Comparison of ENCODE assay signal across 21 mouse cellular contexts in genomic region chr1:18190714-18191712, GRCm38 (mm10). TPM values are rescaled to one million over a fixed set of nuclear protein-coding genes. Genes with fewer than 3 reads are reported as not detected.
DNase-seq lines count a peak whose midpoint lies in the region; ATAC-seq and TF ChIP-seq lines count a peak whose summit lies in the region.
"Had no signal": no experiment of that assay in that cellular context is flagged by ENCODE, and none has a peak within 500 bp of the region (broad histone marks: within the 10 kb centered on the region; RNA-seq: fewer than 3 reads in every experiment).

No protein-coding gene starts in this region.

- no peak for TF ChIP-seq CTCF in left cerebral cortex, adult 2 months (IDR thresholded peaks at IDR 0.05)
- TF ChIP-seq CTCF in lung, postnatal 0 days (IDR thresholded peaks at IDR 0.05) = no peak
- no peak for TF ChIP-seq CTCF in intestine, postnatal 0 days (IDR thresholded peaks at IDR 0.05; ENCODE audit: low read depth)

- H3K9ac ChIP-seq in forebrain, embryonic 16.5 days (replicated peaks; ENCODE audit: low read depth, low read length) = no peak overlapping the region
- H3K9ac ChIP-seq in midbrain, embryonic 13.5 days (replicated peaks) = no peak overlapping the region
- H3K9ac ChIP-seq in intestine, embryonic 15.5 days = no peak overlapping the region
- H3K9ac ChIP-seq in lung, postnatal 0 days (replicated peaks; ENCODE audit: low read depth) = no peak overlapping the region
- H3K9ac ChIP-seq in intestine, postnatal 0 days (ENCODE audit: low read depth, low read length) = no peak overlapping the region
- H3K9ac ChIP-seq: embryonic facial prominence, embryonic 13.5 days had no signal

- 4% methylated on average over 1 of the region's 1 CpGs for WGBS in forebrain, embryonic 16.5 days
- WGBS in midbrain, embryonic 13.5 days = 4% methylated on average over 1 of the region's 1 CpGs
- WGBS in intestine, embryonic 15.5 days = 9% methylated on average over 1 of the region's 1 CpGs
- WGBS in lung, postnatal 0 days = 21% methylated on average over 1 of the region's 1 CpGs
- 26% methylated on average over 1 of the region's 1 CpGs for WGBS in intestine, postnatal 0 days

- H3K36me3 ChIP-seq in forebrain, embryonic 16.5 days (ENCODE audit: control insufficient read depth, insufficient read depth) = no peaks in the 10 kb centered on the region
- H3K36me3 ChIP-seq in midbrain, embryonic 13.5 days = no peaks in the 10 kb centered on the region
- H3K36me3 ChIP-seq in intestine, embryonic 15.5 days = no peaks in the 10 kb centered on the region
- H3K36me3 ChIP-seq in lung, postnatal 0 days (ENCODE audit: insufficient read depth, low read length) = no peaks in the 10 kb centered on the region
- no peaks in the 10 kb centered on the region for H3K36me3 ChIP-seq in intestine, postnatal 0 days (ENCODE audit: control insufficient read depth, insufficient read depth)
- H3K36me3 ChIP-seq: embryonic facial prominence, embryonic 13.5 days had no signal

- DNase-seq in left cerebral cortex, postnatal 4 days = peak; percentile 39
- no peak for DNase-seq in left cerebral cortex, adult 2 months (ENCODE audit: extremely low spot score in 1 of 2, low spot score in 2 of 2)
- DNase-seq in lung, postnatal 0 days (ENCODE audit: low spot score) = no peak
- DNase-seq: adrenal gland, adult 8-10 months; heart, postnatal 10 days; lung, adult 2 months; right cerebral cortex, postnatal 14 days had no signal

- ATAC-seq in forebrain, embryonic 16.5 days = peak; percentile 83
- peak; percentile 80 for ATAC-seq in midbrain, embryonic 13.5 days
- ATAC-seq in intestine, embryonic 15.5 days = no peak
- ATAC-seq in lung, postnatal 0 days = no peak
- ATAC-seq in intestine, postnatal 0 days = no peak

- H3K4me2 ChIP-seq in forebrain, embryonic 16.5 days (ENCODE audit: low read length) = no peak overlapping the region
- no peak overlapping the region for H3K4me2 ChIP-seq in midbrain, embryonic 13.5 days (replicated peaks)
- H3K4me2 ChIP-seq in intestine, embryonic 15.5 days (replicated peaks) = no peak overlapping the region
- no peak overlapping the region for H3K4me2 ChIP-seq in lung, postnatal 0 days (replicated peaks; ENCODE audit: low read depth, low read length)
- no peak overlapping the region for H3K4me2 ChIP-seq in intestine, postnatal 0 days (replicated peaks; ENCODE audit: low read depth)
- H3K4me2 ChIP-seq: embryonic facial prominence, embryonic 13.5 days had no signal

- no peaks in the 10 kb centered on the region for H3K27me3 ChIP-seq in forebrain, embryonic 16.5 days (replicated peaks; ENCODE audit: control insufficient read depth, insufficient read depth, low read length)
- H3K27me3 ChIP-seq in midbrain, embryonic 13.5 days = no peaks in the 10 kb centered on the region
- H3K27me3 ChIP-seq in intestine, embryonic 15.5 days (replicated peaks) = no peaks in the 10 kb centered on the region
- no peaks in the 10 kb centered on the region for H3K27me3 ChIP-seq in lung, postnatal 0 days (replicated peaks; ENCODE audit: insufficient read depth, low read length)
- H3K27me3 ChIP-seq in intestine, postnatal 0 days (replicated peaks; ENCODE audit: control insufficient read depth, insufficient read depth, low read length) = no peaks in the 10 kb centered on the region
- H3K27me3 ChIP-seq: embryonic facial prominence, embryonic 13.5 days had no signal

- intact Hi-C loops in left cerebral cortex, postnatal 4 days (cut with DNase I) = no loop called here
- intact Hi-C loops in left cerebral cortex, adult 2 months (cut with DNase I) = no loop called here

- TF ChIP-seq EP300 in lung, postnatal 0 days (IDR thresholded peaks at IDR 0.05) = no peak

- no peak overlapping the region for H3K27ac ChIP-seq in left cerebral cortex, adult 2 months
- H3K27ac ChIP-seq in forebrain, embryonic 16.5 days (ENCODE audit: low read length) = peak overlapping the region; percentile 65
- H3K27ac ChIP-seq in midbrain, embryonic 13.5 days = 0 out of 2 replicates have a peak overlapping the region, but pooled peaks have one; percentile 25
- no peak overlapping the region for H3K27ac ChIP-seq in intestine, embryonic 15.5 days
- H3K27ac ChIP-seq in lung, postnatal 0 days (ENCODE audit: low read length) = no peak overlapping the region
- H3K27ac ChIP-seq in intestine, postnatal 0 days (ENCODE audit: low read depth, low read length) = no peak overlapping the region
- H3K27ac ChIP-seq: embryonic facial prominence, embryonic 13.5 days; kidney, postnatal 0 days had no signal

- H3K9me3 ChIP-seq in forebrain, embryonic 16.5 days (ENCODE audit: control insufficient read depth, low read length) = no peaks in the 10 kb centered on the region
- H3K9me3 ChIP-seq in midbrain, embryonic 13.5 days = no peaks in the 10 kb centered on the region
- no peaks in the 10 kb centered on the region for H3K9me3 ChIP-seq in intestine, embryonic 15.5 days
- no peaks in the 10 kb centered on the region for H3K9me3 ChIP-seq in lung, postnatal 0 days (ENCODE audit: low read length)
- no peaks in the 10 kb centered on the region for H3K9me3 ChIP-seq in intestine, postnatal 0 days (ENCODE audit: control insufficient read depth)
- H3K9me3 ChIP-seq: embryonic facial prominence, embryonic 13.5 days had no signal

- H3K4me3 ChIP-seq in left cerebral cortex, adult 2 months = no peak overlapping the region
- no peak overlapping the region for H3K4me3 ChIP-seq in forebrain, embryonic 16.5 days (replicated peaks; ENCODE audit: low read length)
- H3K4me3 ChIP-seq in midbrain, embryonic 13.5 days (replicated peaks) = no peak overlapping the region
- no peak overlapping the region for H3K4me3 ChIP-seq in intestine, embryonic 15.5 days (replicated peaks)
- H3K4me3 ChIP-seq in lung, postnatal 0 days (ENCODE audit: low read depth, low read length) = no peak overlapping the region
- no peak overlapping the region for H3K4me3 ChIP-seq in intestine, postnatal 0 days (ENCODE audit: low read depth, low read length)
- H3K4me3 ChIP-seq: embryonic facial prominence, embryonic 13.5 days had no signal

- peaks cover 13% of the 10 kb centered on the region for H3K4me1 ChIP-seq in forebrain, embryonic 16.5 days (replicated peaks; ENCODE audit: control insufficient read depth, insufficient read depth, low read length)
- H3K4me1 ChIP-seq in midbrain, embryonic 13.5 days (replicated peaks) = peaks cover 4% of the 10 kb centered on the region; the same call in 1 of the 2 replicates
- H3K4me1 ChIP-seq in intestine, embryonic 15.5 days (replicated peaks) = no peaks in the 10 kb centered on the region
- no peaks in the 10 kb centered on the region for H3K4me1 ChIP-seq in lung, postnatal 0 days (ENCODE audit: insufficient read depth, low read depth, low read length)
- no peaks in the 10 kb centered on the region for H3K4me1 ChIP-seq in intestine, postnatal 0 days (replicated peaks; ENCODE audit: control insufficient read depth, insufficient read depth, low read length)
- H3K4me1 ChIP-seq: embryonic facial prominence, embryonic 13.5 days had no signal

RNA-seq across cellular contexts. Expression of gene Crisp4, which starts 45.3 kb away (rescaled TPM):
- not detected for total RNA-seq in left cerebral cortex, postnatal 4 days (2021)
- not detected for total RNA-seq in left cerebral cortex, adult 2 months (2021)
- polyA plus RNA-seq in forebrain, embryonic 16.5 days (2015; fragmentation: Nextera tagmentation; extraction: Ambion mirVana) = not detected in 2 replicates
- polyA plus RNA-seq in midbrain, embryonic 13.5 days (2015; fragmentation: Nextera tagmentation; extraction: Ambion mirVana) = not detected in 2 replicates
- polyA plus RNA-seq in intestine, embryonic 15.5 days (2015; fragmentation: Nextera tagmentation; extraction: Ambion mirVana) = not detected in 2 replicates
- not detected in 2 replicates for polyA plus RNA-seq in lung, postnatal 0 days (2015; fragmentation: Nextera tagmentation; extraction: Ambion mirVana)
- not detected in 2 replicates for polyA plus RNA-seq in intestine, postnatal 0 days (2015; fragmentation: Nextera tagmentation; extraction: Ambion mirVana)
- total RNA-seq: adrenal gland, adult 8-10 months; gastrocnemius, adult 8-10 months; heart, adult 8-10 months; heart, postnatal 10 days; layer of hippocampus, postnatal 10 days; left cerebral cortex, postnatal 25 days; liver, adult 2 months had no signal
- polyA plus RNA-seq: embryonic facial prominence, embryonic 13.5 days; intestine, embryonic 14.5 days; kidney, postnatal 0 days; liver, adult 2 months; lung, adult 2 months; testis, adult 2 months; urinary bladder, adult 2 months had no signal

RNA-seq across cellular contexts. Expression of gene Defb18, which starts 46.2 kb away (rescaled TPM):
- total RNA-seq in left cerebral cortex, postnatal 4 days (2021) = not detected
- not detected for total RNA-seq in left cerebral cortex, adult 2 months (2021)
- polyA plus RNA-seq in forebrain, embryonic 16.5 days (2015; fragmentation: Nextera tagmentation; extraction: Ambion mirVana) = not detected in 2 replicates
- not detected in 2 replicates for polyA plus RNA-seq in midbrain, embryonic 13.5 days (2015; fragmentation: Nextera tagmentation; extraction: Ambion mirVana)
- not detected in 2 replicates for polyA plus RNA-seq in intestine, embryonic 15.5 days (2015; fragmentation: Nextera tagmentation; extraction: Ambion mirVana)
- polyA plus RNA-seq in lung, postnatal 0 days (2015; fragmentation: Nextera tagmentation; extraction: Ambion mirVana) = not detected in 2 replicates
- not detected in 2 replicates for polyA plus RNA-seq in intestine, postnatal 0 days (2015; fragmentation: Nextera tagmentation; extraction: Ambion mirVana)
- total RNA-seq: adrenal gland, adult 8-10 months; gastrocnemius, adult 8-10 months; heart, adult 8-10 months; heart, postnatal 10 days; layer of hippocampus, postnatal 10 days; left cerebral cortex, postnatal 25 days; liver, adult 2 months had no signal
- polyA plus RNA-seq: embryonic facial prominence, embryonic 13.5 days; intestine, embryonic 14.5 days; kidney, postnatal 0 days; liver, adult 2 months; lung, adult 2 months; testis, adult 2 months; urinary bladder, adult 2 months had no signal

Comparison
In these comparisons a context has a peak if more than half of its experiments do, and no peak if none do; other contexts are left out.
1. H3K27ac ChIP-seq: peak in forebrain, embryonic 16.5 days (single experiment) and midbrain, embryonic 13.5 days (single experiment); none in left cerebral cortex, adult 2 months (single experiment), intestine, embryonic 15.5 days (single experiment), lung, postnatal 0 days (single experiment) and intestine, postnatal 0 days (single experiment).
2. ATAC-seq: peak in forebrain, embryonic 16.5 days (single experiment) and midbrain, embryonic 13.5 days (single experiment); none in intestine, embryonic 15.5 days (single experiment), lung, postnatal 0 days (single experiment) and intestine, postnatal 0 days (single experiment).